Mouse (Mus musculus) intestine, embryonic 14.5 days (tissue): ENCODE data around the gene Fat3. TPM values are rescaled to one million over a fixed set of nuclear protein-coding genes. Genes with fewer than 3 reads are reported as not detected.

Experiments used
- ATAC-seq: fragments of 200-750 bp; cut with Nextera tagmentation; replicated peaks from 2 replicates; pipeline ENCODE4 v1.8.0; 2017; ENCODE audit warnings: low read depth, moderate number of reproducible peaks, moderate TSS enrichment, moderate library complexity; ENCODE audit not compliant: low FRiP score, low TSS enrichment
- DNase-seq: peaks from one replicate; pipeline ENCODE4 v3.0.0-alpha.2; 2018; ENCODE audit warnings: low spot score
- H3K27ac ChIP-seq: fragments of 300-500 bp; sonication (generic); 2 replicates; pipeline ENCODE4 v1.5.1; 2014; ENCODE audit warnings: low read depth, mild to moderate bottlenecking, control low read depth
- H3K27me3 ChIP-seq: fragments of 300-500 bp; sonication (generic); replicated peaks from 2 replicates; pipeline ENCODE4 v1.6.1; 2014; ENCODE audit warnings: low read length, control low read depth; ENCODE audit not compliant: control insufficient read depth, insufficient read depth
- H3K36me3 ChIP-seq: fragments of 300-500 bp; sonication (generic); 2 replicates; pipeline ENCODE4 v1.6.1; 2014; ENCODE audit warnings: low read length, control low read depth; ENCODE audit not compliant: control insufficient read depth, insufficient read depth
- H3K4me1 ChIP-seq: fragments of 300-500 bp; sonication (generic); replicated peaks from 2 replicates; pipeline ENCODE4 v1.6.1; 2014; ENCODE audit warnings: low read length, control low read depth, mixed read lengths; ENCODE audit not compliant: control insufficient read depth, insufficient read depth
- H3K4me2 ChIP-seq: fragments of 300-500 bp; sonication (generic); 2 replicates; pipeline ENCODE4 v1.6.1; 2014; ENCODE audit warnings: low read length
- H3K4me3 ChIP-seq: fragments of 300-500 bp; sonication (generic); 2 replicates; pipeline ENCODE4 v1.5.1; 2014; ENCODE audit warnings: low read depth, low read length, control low read depth, mixed read lengths
- H3K9ac ChIP-seq: fragments of 300-500 bp; sonication (generic); 2 replicates; pipeline ENCODE4 v1.6.1; 2014; ENCODE audit warnings: mild to moderate bottlenecking, low read length
- H3K9me3 ChIP-seq: fragments of 300-500 bp; sonication (generic); 2 replicates; pipeline ENCODE4 v1.6.1; 2016; ENCODE audit warnings: low read length, control low read depth; ENCODE audit not compliant: control insufficient read depth
- WGBS: fragments of 180-500 bp; shearing (Covaris S2); extraction: QIAGEN DNeasy Blood & Tissue Kit; methylation state at CpG from one replicate; pipeline ENCODE4 v1.1.7; 2014; 5-methylcytosine and 5-hydroxymethylcytosine counted together
- polyA plus RNA-seq: library from polyadenylated mRNA; unstranded; fragments of >200 nt; fragmentation: Nextera tagmentation; extraction: Ambion mirVana; gene quantifications from 2 replicates; pipeline ENCODE4 v1.2.1, GENCODE M21; 2014

Gene Fat3
- polyA plus RNA-seq, 1 experiment from 2014 or later = 1.2 TPM

GRCm38 (mm10) chr9:16293928-16294806, 206.9 kb downstream of the Fat3 start:
- H3K27me3 ChIP-seq = no peaks in the 10 kb centered on the region
- H3K36me3 ChIP-seq = no peaks in the 10 kb centered on the region
- ATAC-seq (no peak), DNase-seq (no peak)
- H3K27ac ChIP-seq = no peak overlapping the region
- no peaks in the 10 kb centered on the region for H3K9me3 ChIP-seq
- H3K4me3 ChIP-seq = no peak overlapping the region
- 84% methylated on average over 6 of the region's 6 CpGs for WGBS
- H3K9ac ChIP-seq = no peak overlapping the region
- H3K4me2 ChIP-seq = no peak overlapping the region
- H3K4me1 ChIP-seq = no peaks in the 10 kb centered on the region

- no peaks in the 10 kb centered on the region for H3K9me3 ChIP-seq
- H3K9ac ChIP-seq = no peak overlapping the region
- H3K27ac ChIP-seq = no peak overlapping the region
- WGBS = 51% methylated on average over 2 of the region's 2 CpGs
- no peak overlapping the region for H3K4me2 ChIP-seq
- no peaks in the 10 kb centered on the region for H3K27me3 ChIP-seq
- H3K4me1 ChIP-seq = no peaks in the 10 kb centered on the region
- ATAC-seq (no peak), DNase-seq (no peak)
- H3K4me3 ChIP-seq = no peak overlapping the region
- no peaks in the 10 kb centered on the region for H3K36me3 ChIP-seq
Observed at GRCm38 (mm10) chr9:16292492-16292891, 208.6 kb downstream of the Fat3 start.

GRCm38 (mm10) chr9:16290911-16291310, 210.2 kb downstream of the Fat3 start:
- H3K4me1 ChIP-seq = no peaks in the 10 kb centered on the region
- ATAC-seq (no peak), DNase-seq (no peak)
- no peak overlapping the region for H3K27ac ChIP-seq
- 79% methylated on average over 2 of the region's 2 CpGs for WGBS
- no peaks in the 10 kb centered on the region for H3K36me3 ChIP-seq
- H3K4me3 ChIP-seq = no peak overlapping the region
- no peak overlapping the region for H3K4me2 ChIP-seq
- no peaks in the 10 kb centered on the region for H3K9me3 ChIP-seq
- no peaks in the 10 kb centered on the region for H3K27me3 ChIP-seq
- no peak overlapping the region for H3K9ac ChIP-seq

GRCm38 (mm10) chr9:16283033-16283432, 218.1 kb downstream of the Fat3 start:
- Histone ChIP-seq H3K27ac (no peak overlapping the region), H3K27me3 (no peaks in the 10 kb centered on the region), H3K4me3 (no peak overlapping the region), H3K36me3 (no peaks in the 10 kb centered on the region), H3K9ac (no peak overlapping the region), H3K4me1 (no peaks in the 10 kb centered on the region), H3K9me3 (no peaks in the 10 kb centered on the region), H3K4me2 (no peak overlapping the region)
- WGBS = 83% methylated on average over 1 of the region's 1 CpGs
- DNase-seq = no peak
- no peak for ATAC-seq

GRCm38 (mm10) chr9:16282291-16282804, 218.7 kb downstream of the Fat3 start:
- H3K9ac ChIP-seq = no peak overlapping the region
- no peaks in the 10 kb centered on the region for H3K4me1 ChIP-seq

GRCm38 (mm10) chr9:16275589-16275988, 225.5 kb downstream of the Fat3 start:
- no peak overlapping the region for H3K4me3 ChIP-seq
- H3K36me3 ChIP-seq = no peaks in the 10 kb centered on the region
- no peaks in the 10 kb centered on the region for H3K9me3 ChIP-seq
- H3K4me1 ChIP-seq = no peaks in the 10 kb centered on the region
- H3K27me3 ChIP-seq = no peaks in the 10 kb centered on the region
- WGBS = 71% methylated on average over 2 of the region's 2 CpGs
- no peak overlapping the region for H3K27ac ChIP-seq
- H3K9ac ChIP-seq = no peak overlapping the region
- H3K4me2 ChIP-seq = no peak overlapping the region
- ATAC-seq (no peak), DNase-seq (no peak)

More at GRCm38 (mm10) chr9:16282291-16282804, 218.7 kb downstream of the Fat3 start:
- Histone ChIP-seq H3K27me3 (no peaks in the 10 kb centered on the region), H3K4me3 (no peak overlapping the region), H3K27ac (no peak overlapping the region), H3K4me2 (no peak overlapping the region), H3K9me3 (no peaks in the 10 kb centered on the region), H3K36me3 (no peaks in the 10 kb centered on the region)
- no peak for ATAC-seq
- no peak for DNase-seq

GRCm38 (mm10) chr9:16274130-16274529, 227.0 kb downstream of the Fat3 start:
- Histone ChIP-seq H3K27ac (no peak overlapping the region), H3K9me3 (no peaks in the 10 kb centered on the region), H3K4me1 (no peaks in the 10 kb centered on the region), H3K4me3 (no peak overlapping the region), H3K9ac (no peak overlapping the region), H3K27me3 (no peaks in the 10 kb centered on the region), H3K36me3 (no peaks in the 10 kb centered on the region), H3K4me2 (no peak overlapping the region)
- no peak for ATAC-seq
- DNase-seq = no peak
- 81% methylated on average over 4 of the region's 4 CpGs for WGBS

GRCm38 (mm10) chr9:16272810-16273209, 228.3 kb downstream of the Fat3 start:
- no peaks in the 10 kb centered on the region for H3K36me3 ChIP-seq
- no peaks in the 10 kb centered on the region for H3K27me3 ChIP-seq
- ATAC-seq (no peak), DNase-seq (no peak)
- H3K27ac ChIP-seq = no peak overlapping the region
- H3K9ac ChIP-seq = no peak overlapping the region
- no peaks in the 10 kb centered on the region for H3K9me3 ChIP-seq
- WGBS = 85% methylated on average over 1 of the region's 1 CpGs
- H3K4me1 ChIP-seq = no peaks in the 10 kb centered on the region
- no peak overlapping the region for H3K4me3 ChIP-seq
- no peak overlapping the region for H3K4me2 ChIP-seq

- Histone ChIP-seq H3K9ac (no peak overlapping the region), H3K4me1 (no peaks in the 10 kb centered on the region), H3K9me3 (no peaks in the 10 kb centered on the region), H3K27me3 (no peaks in the 10 kb centered on the region), H3K36me3 (no peaks in the 10 kb centered on the region), H3K27ac (no peak overlapping the region), H3K4me3 (no peak overlapping the region), H3K4me2 (no peak overlapping the region)
- no peak for DNase-seq
- no peak for ATAC-seq
Observed at GRCm38 (mm10) chr9:16270768-16271114, 230.3 kb downstream of the Fat3 start.
